ENCODE assay signal across 21 mouse cellular contexts in the genomic region with DNA sequence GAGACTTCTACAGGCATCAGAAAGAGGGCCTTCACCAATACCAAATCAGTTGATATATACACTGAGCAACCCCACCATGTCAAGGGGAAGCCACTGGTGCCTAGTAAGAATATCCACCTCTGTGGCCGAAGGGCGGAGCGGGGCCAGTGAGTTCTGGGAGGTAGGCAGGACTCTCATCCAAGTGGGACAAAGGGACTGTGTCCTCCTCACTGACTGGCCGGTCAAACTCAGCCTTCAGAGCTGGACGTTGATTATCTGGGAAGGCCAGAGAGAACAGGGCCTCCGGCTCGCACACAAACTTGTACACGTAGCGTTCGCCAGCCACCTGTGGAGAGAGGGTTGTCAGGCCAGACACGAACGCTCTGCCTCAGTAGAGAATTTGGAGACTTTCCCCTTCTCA. TPM values are rescaled to one million over a fixed set of nuclear protein-coding genes. Genes with fewer than 3 reads are reported as not detected.
"Had no signal": no experiment of that assay in that cellular context is flagged by ENCODE, and none has a peak within 500 bp of the region (broad histone marks: within the 10 kb centered on the region; RNA-seq: fewer than 3 reads in every experiment).

No protein-coding gene starts in this region.

- H3K9me3 ChIP-seq: limb, embryonic 12.5 days; limb, embryonic 15.5 days; liver, embryonic 13.5 days; neural tube, embryonic 12.5 days; neural tube, embryonic 15.5 days; stomach, embryonic 15.5 days had no signal

- H3K4me1 ChIP-seq: liver, embryonic 13.5 days had no signal

- DNase-seq: kidney, adult 18-20 months; kidney, adult 9 months; kidney, postnatal 14 days; kidney, postnatal 4 days; layer of hippocampus, adult 9-11 months; liver, embryonic 13.5 days; lung, adult 2 months; lung, postnatal 14 days; lung, postnatal 4 days; midbrain, embryonic 14.5 days; retina, postnatal 1 day; right cerebral cortex, postnatal 25 days; spleen, adult 18-20 months; thymus, postnatal 25 days had no signal

- H3K4me2 ChIP-seq: limb, embryonic 12.5 days; limb, embryonic 15.5 days; liver, embryonic 13.5 days; midbrain, embryonic 11.5 days; neural tube, embryonic 12.5 days; neural tube, embryonic 15.5 days; stomach, embryonic 15.5 days had no signal

- H3K4me3 ChIP-seq: limb, embryonic 12.5 days; limb, embryonic 15.5 days; liver, embryonic 13.5 days; neural tube, embryonic 12.5 days; neural tube, embryonic 15.5 days; stomach, embryonic 15.5 days had no signal

- H3K9ac ChIP-seq: limb, embryonic 12.5 days; limb, embryonic 15.5 days; liver, embryonic 13.5 days; neural tube, embryonic 12.5 days; neural tube, embryonic 15.5 days; stomach, embryonic 15.5 days had no signal

- H3K27ac ChIP-seq: limb, embryonic 12.5 days; limb, embryonic 15.5 days; liver, embryonic 13.5 days; neural tube, embryonic 12.5 days; neural tube, embryonic 15.5 days; stomach, embryonic 15.5 days had no signal

RNA-seq across cellular contexts. Expression of a gene that starts 14.9 kb away (rescaled TPM):
- total RNA-seq: megakaryocyte-erythroid progenitor cell, adult 5-6 weeks had no signal
